Mouse (Mus musculus): ENCODE results near the gene Fgd6.

Fgd6 gene

GRCm38 (mm10) chr10:94095743-94096465, 60.1 kb downstream of the Fgd6 start:
- DNase-seq (ENCODE audit: low spot score) = no peak

GRCm38 (mm10) chr10:94097081-94097845, 61.5 kb downstream of the Fgd6 start:
- DNase-seq (ENCODE audit: low spot score) = no peak

GRCm38 (mm10) chr10:94098100-94098499, 62.3 kb downstream of the Fgd6 start:
- DNase-seq (ENCODE audit: low spot score) = no peak

- DNase-seq (ENCODE audit: low spot score) = no peak
These were observed 69.7 kb downstream of the Fgd6 start for GRCm38 (mm10) chr10:94105498-94105897.

GRCm38 (mm10) chr10:94107168-94107567, 71.4 kb downstream of the Fgd6 start:
- no peak for DNase-seq (ENCODE audit: low spot score)

GRCm38 (mm10) chr10:94107607-94108006, 71.8 kb downstream of the Fgd6 start:
- no peak for DNase-seq (ENCODE audit: low spot score)

GRCm38 (mm10) chr10:94108791-94109190, 73.0 kb downstream of the Fgd6 start:
- DNase-seq (ENCODE audit: low spot score) = no peak

- DNase-seq (ENCODE audit: low spot score) = no peak
These were observed 75.3 kb downstream of the Fgd6 start for GRCm38 (mm10) chr10:94110834-94111754.

- no peak for DNase-seq (ENCODE audit: low spot score)
These were observed 76.4 kb downstream of the Fgd6 start for GRCm38 (mm10) chr10:94112207-94112606.

GRCm38 (mm10) chr10:94115893-94116599, 80.2 kb downstream of the Fgd6 start:
- DNase-seq (ENCODE audit: low spot score) = peak; percentile 53

GRCm38 (mm10) chr10:94116781-94117340, 81.1 kb downstream of the Fgd6 start:
- DNase-seq (ENCODE audit: low spot score) = no peak

- DNase-seq (ENCODE audit: low spot score) = no peak
These were observed 82.1 kb downstream of the Fgd6 start for GRCm38 (mm10) chr10:94117916-94118315.

- DNase-seq (ENCODE audit: low spot score) = no peak
These were observed 83.2 kb downstream of the Fgd6 start for GRCm38 (mm10) chr10:94118993-94119392.

- DNase-seq (ENCODE audit: low spot score) = no peak
These were observed 84.9 kb downstream of the Fgd6 start for GRCm38 (mm10) chr10:94120676-94121075.

GRCm38 (mm10) chr10:94122595-94122994, 86.8 kb downstream of the Fgd6 start:
- no peak for DNase-seq (ENCODE audit: low spot score)

GRCm38 (mm10) chr10:94123581-94123980, 87.8 kb downstream of the Fgd6 start:
- DNase-seq (ENCODE audit: low spot score) = no peak

GRCm38 (mm10) chr10:94124376-94124775, 88.6 kb downstream of the Fgd6 start:
- DNase-seq (ENCODE audit: low spot score) = no peak

- no peak for DNase-seq (ENCODE audit: low spot score)
These were observed 93.9 kb downstream of the Fgd6 start for GRCm38 (mm10) chr10:94129680-94130119.

- no peak for DNase-seq (ENCODE audit: low spot score)
These were observed 97.3 kb downstream of the Fgd6 start for GRCm38 (mm10) chr10:94133081-94133480.

GRCm38 (mm10) chr10:94133674-94134073, 97.9 kb downstream of the Fgd6 start:
- no peak for DNase-seq (ENCODE audit: low spot score)
